Mouse (Mus musculus) limb, embryonic 11.5 days (tissue): ENCODE measurements at regions not wholly inside any gene's neighbourhood (a gene's known extent, or its start where the extent isn't known, plus 50 kb on each side); places are given as distances from the start of the nearest gene placed in this dataset.

Experiments
- ATAC-seq: fragments of 200-750 bp; cut with Nextera tagmentation; 2 replicates; pipeline ENCODE4 v1.8.0; 2017; ENCODE audit warnings: low read depth; ENCODE audit not compliant: insufficient number of reproducible peaks, low FRiP score, low TSS enrichment
- DNase-seq: peaks from one replicate; pipeline ENCODE4 v3.0.0-alpha.2; 2015; ENCODE audit warnings: low spot score
- H3K27ac ChIP-seq: fragments of 300-500 bp; sonication (generic); replicated peaks from 2 replicates; pipeline ENCODE4 v1.5.1; 2014; ENCODE audit warnings: low read depth, mild to moderate bottlenecking, low read length
- H3K27me3 ChIP-seq: fragments of 300-500 bp; sonication (generic); 2 replicates; pipeline ENCODE4 v1.6.1; 2014; ENCODE audit warnings: mild to moderate bottlenecking, low read length, mixed read lengths; ENCODE audit not compliant: control insufficient read depth, insufficient read depth
- H3K36me3 ChIP-seq: fragments of 300-500 bp; sonication (generic); 2 replicates; pipeline ENCODE4 v1.6.1; 2014; ENCODE audit warnings: mild to moderate bottlenecking, low read length, moderate library complexity, mixed read lengths; ENCODE audit not compliant: control insufficient read depth, insufficient read depth
- H3K4me1 ChIP-seq: fragments of 300-500 bp; sonication (generic); 2 replicates; pipeline ENCODE4 v1.6.1; 2014; ENCODE audit warnings: low read length, mixed read lengths; ENCODE audit not compliant: control insufficient read depth, insufficient read depth
- H3K4me2 ChIP-seq: fragments of 300-500 bp; sonication (generic); 2 replicates; pipeline ENCODE4 v1.6.1; 2014; ENCODE audit warnings: low read depth, mild to moderate bottlenecking, moderate library complexity; ENCODE audit not compliant: severe bottlenecking
- H3K4me3 ChIP-seq: fragments of 300-500 bp; sonication (generic); 2 replicates; pipeline ENCODE4 v1.5.1; 2014; ENCODE audit warnings: low read depth, low read length
- H3K9ac ChIP-seq: fragments of 300-500 bp; sonication (generic); 2 replicates; pipeline ENCODE4 v1.6.1; 2014; ENCODE audit warnings: mild to moderate bottlenecking, low read length
- H3K9me3 ChIP-seq: fragments of 300-500 bp; sonication (generic); 2 replicates; pipeline ENCODE4 v1.6.1; 2016; ENCODE audit warnings: low read length; ENCODE audit not compliant: control insufficient read depth
- WGBS: fragments of 180-500 bp; shearing (Covaris S2); extraction: QIAGEN DNeasy Blood & Tissue Kit; methylation state at CpG from one replicate; pipeline ENCODE4 v1.1.7; 2014; 5-methylcytosine and 5-hydroxymethylcytosine counted together

GRCm38 (mm10) chr14:58550785-58551184 lies 480.4 kb downstream of the Fgf9 start:
- 84% methylated on average over 2 of the region's 2 CpGs for WGBS
- no peaks in the 10 kb centered on the region for H3K4me1 ChIP-seq
- DNase-seq: no peak

GRCm38 (mm10) chr14:58545778-58546177 lies 475.4 kb downstream of the Fgf9 start:
- WGBS: 30% methylated on average over 5 of the region's 5 CpGs
- no peak overlapping the region for H3K27ac ChIP-seq

More at GRCm38 (mm10) chr14:58550785-58551184, 480.4 kb downstream of the Fgf9 start:
- no peaks in the 10 kb centered on the region for H3K9me3 ChIP-seq
- no peaks in the 10 kb centered on the region for H3K36me3 ChIP-seq
- no peak for ATAC-seq
- H3K27me3 ChIP-seq: no peaks in the 10 kb centered on the region
- no peak overlapping the region for H3K9ac ChIP-seq
- no peak overlapping the region for H3K4me3 ChIP-seq
- no peak overlapping the region for H3K27ac ChIP-seq
- no peak overlapping the region for H3K4me2 ChIP-seq

GRCm38 (mm10) chr14:58543140-58543767 lies 472.9 kb downstream of the Fgf9 start:
- Histone ChIP-seq H3K4me2 (no peak overlapping the region), H3K9ac (no peak overlapping the region), H3K4me3 (no peak overlapping the region), H3K4me1 (no peaks in the 10 kb centered on the region), H3K36me3 (no peaks in the 10 kb centered on the region), H3K27ac (no peak overlapping the region), H3K9me3 (no peaks in the 10 kb centered on the region), H3K27me3 (no peaks in the 10 kb centered on the region)
- 86% methylated on average over 10 of the region's 10 CpGs for WGBS
- DNase-seq (no peak), ATAC-seq (no peak)

More at GRCm38 (mm10) chr14:58545778-58546177, 475.4 kb downstream of the Fgf9 start:
- H3K27me3 ChIP-seq: no peaks in the 10 kb centered on the region
- no peak overlapping the region for H3K4me3 ChIP-seq
- H3K9ac ChIP-seq: no peak overlapping the region
- no peaks in the 10 kb centered on the region for H3K36me3 ChIP-seq
- ATAC-seq (no peak), DNase-seq (no peak)
- H3K9me3 ChIP-seq: no peaks in the 10 kb centered on the region
- H3K4me1 ChIP-seq: no peaks in the 10 kb centered on the region
- no peak overlapping the region for H3K4me2 ChIP-seq

- Histone ChIP-seq H3K9me3 (no peaks in the 10 kb centered on the region), H3K4me1 (no peaks in the 10 kb centered on the region), H3K4me2 (no peak overlapping the region), H3K36me3 (no peaks in the 10 kb centered on the region), H3K27ac (no peak overlapping the region), H3K4me3 (no peak overlapping the region), H3K27me3 (no peaks in the 10 kb centered on the region), H3K9ac (no peak overlapping the region)
- 66% methylated on average over 6 of the region's 6 CpGs for WGBS
- ATAC-seq (no peak; the same call in 1 of the 2 replicates), DNase-seq (no peak)
Measured at GRCm38 (mm10) chr14:58538135-58538534, 467.8 kb downstream of the Fgf9 start.

GRCm38 (mm10) chr14:58520976-58521549 lies 450.7 kb downstream of the Fgf9 start:
- H3K9me3 ChIP-seq: no peaks in the 10 kb centered on the region

GRCm38 (mm10) chr14:58520384-58520783 lies 450.0 kb downstream of the Fgf9 start:
- Histone ChIP-seq H3K9me3 (no peaks in the 10 kb centered on the region), H3K27me3 (no peaks in the 10 kb centered on the region), H3K36me3 (no peaks in the 10 kb centered on the region), H3K9ac (no peak overlapping the region), H3K4me2 (no peak overlapping the region), H3K27ac (no peak overlapping the region), H3K4me1 (no peaks in the 10 kb centered on the region), H3K4me3 (no peak overlapping the region)
- no peak for DNase-seq
- ATAC-seq: no peak
- WGBS: 81% methylated on average over 5 of the region's 5 CpGs

More at GRCm38 (mm10) chr14:58520976-58521549, 450.7 kb downstream of the Fgf9 start:
- no peak overlapping the region for H3K9ac ChIP-seq
- no peaks in the 10 kb centered on the region for H3K4me1 ChIP-seq
- no peaks in the 10 kb centered on the region for H3K36me3 ChIP-seq
- H3K27ac ChIP-seq: no peak overlapping the region
- H3K4me2 ChIP-seq: no peak overlapping the region
- H3K27me3 ChIP-seq: no peaks in the 10 kb centered on the region
- no peak overlapping the region for H3K4me3 ChIP-seq
- 68% methylated on average over 5 of the region's 5 CpGs for WGBS
- ATAC-seq: no peak
- no peak for DNase-seq

GRCm38 (mm10) chr14:58519086-58519485 lies 448.7 kb downstream of the Fgf9 start:
- no peak overlapping the region for H3K4me3 ChIP-seq
- no peak overlapping the region for H3K9ac ChIP-seq
- WGBS: 87% methylated on average over 1 of the region's 1 CpGs
- no peak overlapping the region for H3K27ac ChIP-seq
- DNase-seq: no peak
- no peaks in the 10 kb centered on the region for H3K36me3 ChIP-seq
- H3K4me1 ChIP-seq: no peaks in the 10 kb centered on the region
- no peak overlapping the region for H3K4me2 ChIP-seq
- no peaks in the 10 kb centered on the region for H3K27me3 ChIP-seq
- no peak for ATAC-seq
- H3K9me3 ChIP-seq: no peaks in the 10 kb centered on the region

GRCm38 (mm10) chr14:58516543-58516942 lies 446.2 kb downstream of the Fgf9 start:
- 13% methylated on average over 4 of the region's 4 CpGs for WGBS
- Histone ChIP-seq H3K27me3 (no peaks in the 10 kb centered on the region), H3K4me2 (no peak overlapping the region), H3K4me3 (no peak overlapping the region), H3K27ac (no peak overlapping the region), H3K36me3 (no peaks in the 10 kb centered on the region), H3K9me3 (no peaks in the 10 kb centered on the region), H3K9ac (no peak overlapping the region), H3K4me1 (no peaks in the 10 kb centered on the region)
- DNase-seq (no peak), ATAC-seq (no peak)
